ENCODE assay signal across 8 mouse cellular contexts in the genomic region with DNA sequence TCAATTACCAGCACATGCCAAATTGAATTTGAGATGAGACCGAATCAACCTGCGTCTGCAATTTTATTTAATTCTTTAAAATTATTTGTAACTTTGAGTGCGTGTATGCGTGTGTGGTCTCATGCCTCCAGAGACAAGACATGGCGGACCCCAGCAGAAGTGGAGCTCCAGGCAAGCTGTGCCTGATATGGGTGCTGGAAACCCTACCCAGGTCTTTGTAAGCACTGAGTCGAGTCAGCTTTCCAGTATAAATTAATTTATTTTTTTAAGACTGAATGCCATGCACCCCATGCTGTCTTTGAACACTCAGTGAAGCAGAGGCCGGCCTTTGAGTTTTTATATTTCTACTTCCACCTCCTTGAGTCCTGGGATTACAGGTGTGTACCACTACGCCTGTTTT. TPM values are rescaled to one million over a fixed set of nuclear protein-coding genes. Genes with fewer than 3 reads are reported as not detected.
A peak's percentile ranks its signal among the peaks of the same experiment; 100 is the strongest.
DNase-seq lines count a peak whose midpoint lies in the region; ATAC-seq and TF ChIP-seq lines count a peak whose summit lies in the region.

No protein-coding gene starts in this region.

- H3K9me3 ChIP-seq in embryonic facial prominence, embryonic 11.5 days (replicated peaks; ENCODE audit: control insufficient read depth, low read length): no peaks in the 10 kb centered on the region
- H3K9me3 ChIP-seq in intestine, embryonic 15.5 days: no peaks in the 10 kb centered on the region
- no peaks in the 10 kb centered on the region for H3K9me3 ChIP-seq in neural tube, embryonic 13.5 days

- 0 out of 2 replicates have a peak, but pooled peaks cover 3% of the 10 kb centered on the region for H3K4me1 ChIP-seq in lung, adult 2 months (ENCODE audit: control insufficient read depth, insufficient read depth, low read length)
- no peaks in the 10 kb centered on the region for H3K4me1 ChIP-seq in embryonic facial prominence, embryonic 11.5 days (ENCODE audit: control insufficient read depth, insufficient read depth, low read length)
- peaks cover 3% of the 10 kb centered on the region for H3K4me1 ChIP-seq in intestine, embryonic 15.5 days (replicated peaks)
- H3K4me1 ChIP-seq in neural tube, embryonic 13.5 days (replicated peaks): peaks cover 10% of the 10 kb centered on the region

- H3K9ac ChIP-seq in embryonic facial prominence, embryonic 11.5 days (replicated peaks; ENCODE audit: low read length): peak overlapping the region; percentile 74
- peak overlapping the region; percentile 77 for H3K9ac ChIP-seq in intestine, embryonic 15.5 days
- H3K9ac ChIP-seq in neural tube, embryonic 13.5 days: peak overlapping the region; percentile 79

- peak overlapping the region; percentile 82 for H3K4me3 ChIP-seq in lung, adult 2 months (replicated peaks; ENCODE audit: extremely low read depth, low read depth, low read length)
- H3K4me3 ChIP-seq in embryonic facial prominence, embryonic 11.5 days (ENCODE audit: low read depth, low read length): peak overlapping the region; percentile 69
- peak overlapping the region; percentile 72 for H3K4me3 ChIP-seq in intestine, embryonic 15.5 days (replicated peaks)
- peak overlapping the region; percentile 72 for H3K4me3 ChIP-seq in neural tube, embryonic 13.5 days

- DNase-seq in lung, adult 2 months: no peak
- DNase-seq in lung, postnatal 25 days (ENCODE audit: low spot score): no peak
- no peak for DNase-seq in embryonic facial prominence, embryonic 11.5 days (ENCODE audit: low spot score)
- DNase-seq in gastrocnemius, postnatal 10 days: no peak
- no peak for DNase-seq in cerebellum, adult 11-12 months
- no peak for DNase-seq in left cerebral cortex, adult 9 months (ENCODE audit: low spot score in 2 of 2)

- H3K27me3 ChIP-seq in embryonic facial prominence, embryonic 11.5 days (ENCODE audit: control insufficient read depth, insufficient read depth, low read length): no peaks in the 10 kb centered on the region
- no peaks in the 10 kb centered on the region for H3K27me3 ChIP-seq in intestine, embryonic 15.5 days (replicated peaks)
- peaks cover 4% of the 10 kb centered on the region for H3K27me3 ChIP-seq in neural tube, embryonic 13.5 days

- H3K36me3 ChIP-seq in embryonic facial prominence, embryonic 11.5 days (replicated peaks; ENCODE audit: control insufficient read depth, insufficient read depth, low read depth, low read length): no peaks in the 10 kb centered on the region
- H3K36me3 ChIP-seq in intestine, embryonic 15.5 days: no peaks in the 10 kb centered on the region
- no peaks in the 10 kb centered on the region for H3K36me3 ChIP-seq in neural tube, embryonic 13.5 days

- WGBS in lung, adult 2 months: 35% methylated on average over 8 of the region's 8 CpGs
- WGBS in embryonic facial prominence, embryonic 11.5 days: 40% methylated on average over 8 of the region's 8 CpGs
- 43% methylated on average over 8 of the region's 8 CpGs for WGBS in intestine, embryonic 15.5 days
- 50% methylated on average over 8 of the region's 8 CpGs for WGBS in neural tube, embryonic 13.5 days

- ATAC-seq in embryonic facial prominence, embryonic 11.5 days (replicated peaks; ENCODE audit: insufficient number of reproducible peaks, low FRiP score, low TSS enrichment, low read depth): no peak
- peak; percentile 27; the same call in 1 of the 2 replicates for ATAC-seq in intestine, embryonic 15.5 days
- ATAC-seq in neural tube, embryonic 13.5 days (ENCODE audit: low read depth): no peak

- H3K4me2 ChIP-seq in embryonic facial prominence, embryonic 11.5 days (ENCODE audit: low read depth, low read length): peak overlapping the region; percentile 48
- H3K4me2 ChIP-seq in intestine, embryonic 15.5 days (replicated peaks): peak overlapping the region; percentile 85
- H3K4me2 ChIP-seq in neural tube, embryonic 13.5 days: peak overlapping the region; percentile 93

- no peak for TF ChIP-seq POLR2A in lung, adult 2 months (IDR thresholded peaks at IDR 0.05; ENCODE audit: borderline replicate concordance, extremely low read depth, low read depth, low read length)

- TF ChIP-seq CTCF in lung, adult 2 months (IDR thresholded peaks at IDR 0.05; ENCODE audit: insufficient read depth, low read length): no peak

- H3K27ac ChIP-seq in embryonic facial prominence, embryonic 11.5 days (replicated peaks; ENCODE audit: low read depth, low read length): no peak overlapping the region
- no peak overlapping the region for H3K27ac ChIP-seq in intestine, embryonic 15.5 days
- no peak overlapping the region for H3K27ac ChIP-seq in neural tube, embryonic 13.5 days (replicated peaks)

RNA-seq across cellular contexts. Expression of a gene that starts 0.8 kb away (rescaled TPM):
- 21.8 and 28.9 TPM in 2 replicates for polyA plus RNA-seq in lung, adult 2 months (2012; rRNA removed)
- polyA plus RNA-seq in embryonic facial prominence, embryonic 11.5 days (2014; fragmentation: Nextera tagmentation; extraction: Ambion mirVana): 14.6 and 16.7 TPM in 2 replicates
- 20.1 and 23.4 TPM in 2 replicates for polyA plus RNA-seq in intestine, embryonic 15.5 days (2015; fragmentation: Nextera tagmentation; extraction: Ambion mirVana)
- polyA plus RNA-seq in neural tube, embryonic 13.5 days (2015; fragmentation: Nextera tagmentation; extraction: Ambion mirVana): 18.1 and 21.1 TPM in 2 replicates
- total RNA-seq in gastrocnemius, postnatal 10 days (2021): 10 to 100 TPM in 1 of 2 experiments, 1 to 10 TPM in 1; 9.1 to 10.9 TPM
